Mouse (Mus musculus): ENCODE data around the gene Rflnb.

Gene Rflnb

DNA sequence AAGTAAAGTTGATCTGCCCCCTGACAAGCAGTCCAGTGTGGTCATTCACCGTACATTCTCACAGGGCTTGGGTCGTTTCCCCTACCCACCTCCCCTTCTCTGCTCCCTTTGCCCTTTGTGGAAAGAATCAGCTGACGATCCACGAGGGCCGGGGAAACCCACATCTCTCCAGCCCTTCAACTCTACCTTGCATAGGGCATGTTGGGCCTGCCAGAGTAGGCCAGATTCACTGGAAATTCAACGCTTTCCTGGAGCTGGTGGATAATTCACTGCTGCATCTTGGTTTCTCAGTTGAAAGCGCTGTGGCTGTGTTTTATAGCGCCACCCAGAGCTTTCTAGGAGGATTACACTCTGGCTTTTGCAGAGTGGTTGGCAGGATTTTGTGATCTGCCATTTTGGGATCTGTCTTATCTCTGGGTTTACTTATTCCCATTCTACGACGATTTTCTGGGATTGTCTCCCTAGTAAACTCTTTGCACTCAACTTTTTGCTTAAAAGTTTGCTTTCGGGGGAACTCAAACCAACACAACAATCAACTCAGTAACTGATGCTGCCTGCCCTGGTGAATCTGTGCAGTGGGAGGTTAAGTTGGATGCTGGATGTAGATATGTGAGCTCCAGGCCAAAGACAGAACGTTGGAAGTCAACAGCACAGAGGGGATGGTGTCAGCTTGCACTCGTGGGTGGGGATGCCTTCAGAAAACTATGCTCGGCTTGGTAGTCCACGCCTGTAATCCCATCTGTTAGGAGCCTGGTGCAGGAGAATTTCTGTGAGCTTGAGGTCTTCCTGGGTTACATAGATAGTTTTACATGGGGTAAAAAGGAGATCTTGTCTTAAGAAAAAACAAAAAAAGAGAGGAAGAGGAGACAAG, 36.4 kb downstream of the Rflnb start:
- DNase-seq (ENCODE audit: low spot score), result no peak

DNA sequence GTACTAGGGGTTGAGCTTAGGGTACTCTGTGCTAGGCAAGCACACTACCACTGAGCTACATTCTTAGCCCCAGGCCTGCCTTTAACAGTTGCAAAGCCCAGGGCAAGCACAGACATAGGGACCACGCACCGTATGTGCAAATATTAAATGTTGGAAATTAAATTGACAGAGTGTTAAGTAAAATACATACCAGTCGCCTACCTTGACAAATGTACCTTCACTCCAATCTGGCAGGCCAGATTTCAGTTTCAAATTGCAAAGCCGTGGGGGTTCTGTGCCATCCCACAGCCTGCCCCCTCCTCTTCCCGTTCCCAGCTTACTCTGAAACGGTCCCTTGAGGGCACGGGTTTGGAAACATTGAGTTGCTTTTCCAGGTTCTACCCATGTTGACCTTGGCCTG, 41.6 kb downstream of the Rflnb start:
- no peak for DNase-seq (ENCODE audit: low spot score)

GRCm38 (mm10) chr11:75984581-75984980, 43.0 kb downstream of the Rflnb start:
- no peak for DNase-seq (ENCODE audit: low spot score)

DNA sequence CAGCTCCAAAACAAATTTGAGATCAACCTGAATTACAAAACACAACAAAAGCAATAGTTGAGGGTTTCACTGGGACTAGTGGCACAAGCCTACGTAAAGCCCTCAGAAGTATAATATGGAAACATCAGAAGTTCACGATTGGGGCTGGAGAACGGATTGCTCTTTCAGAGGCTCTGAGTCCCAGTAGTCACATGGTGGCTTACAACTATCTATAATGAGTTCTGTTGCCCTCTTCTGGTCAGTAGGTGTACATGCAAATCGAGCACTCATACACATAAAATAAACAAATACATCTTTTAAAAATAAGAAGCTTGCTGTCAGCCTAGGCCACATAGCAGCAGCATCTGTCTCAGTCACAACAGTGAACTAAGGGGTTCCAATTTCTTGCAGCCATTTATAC, 44.4 kb downstream of the Rflnb start:
- DNase-seq (ENCODE audit: low spot score), result no peak

GRCm38 (mm10) chr11:75980413-75980812, 47.2 kb downstream of the Rflnb start:
- DNase-seq (ENCODE audit: low spot score), result no peak

DNA sequence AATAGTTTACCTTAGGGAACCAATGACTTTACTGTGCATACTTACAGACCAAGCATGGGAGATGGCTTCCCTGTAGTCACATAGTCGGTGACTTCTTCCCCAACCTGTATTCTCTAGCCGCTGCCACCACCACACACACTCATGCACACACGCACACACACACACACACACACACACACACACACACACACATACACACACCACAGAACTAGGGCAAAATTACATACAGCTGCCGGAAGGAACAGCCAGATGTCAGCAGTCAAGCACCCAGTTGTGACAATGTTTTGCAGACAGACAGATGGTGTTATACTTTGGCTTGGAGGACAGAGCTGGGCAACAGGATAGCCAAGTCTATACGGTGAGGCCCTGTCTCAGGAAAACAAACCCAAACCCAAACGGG, 49.5 kb downstream of the Rflnb start:
- no peak for DNase-seq (ENCODE audit: low spot score)

- DNase-seq (ENCODE audit: low spot score), result no peak
These were observed 50.8 kb downstream of the Rflnb start for GRCm38 (mm10) chr11:75976748-75977147.

- DNase-seq (ENCODE audit: low spot score), result no peak
These were observed 53.6 kb downstream of the Rflnb start for GRCm38 (mm10) chr11:75973988-75974387.

DNA sequence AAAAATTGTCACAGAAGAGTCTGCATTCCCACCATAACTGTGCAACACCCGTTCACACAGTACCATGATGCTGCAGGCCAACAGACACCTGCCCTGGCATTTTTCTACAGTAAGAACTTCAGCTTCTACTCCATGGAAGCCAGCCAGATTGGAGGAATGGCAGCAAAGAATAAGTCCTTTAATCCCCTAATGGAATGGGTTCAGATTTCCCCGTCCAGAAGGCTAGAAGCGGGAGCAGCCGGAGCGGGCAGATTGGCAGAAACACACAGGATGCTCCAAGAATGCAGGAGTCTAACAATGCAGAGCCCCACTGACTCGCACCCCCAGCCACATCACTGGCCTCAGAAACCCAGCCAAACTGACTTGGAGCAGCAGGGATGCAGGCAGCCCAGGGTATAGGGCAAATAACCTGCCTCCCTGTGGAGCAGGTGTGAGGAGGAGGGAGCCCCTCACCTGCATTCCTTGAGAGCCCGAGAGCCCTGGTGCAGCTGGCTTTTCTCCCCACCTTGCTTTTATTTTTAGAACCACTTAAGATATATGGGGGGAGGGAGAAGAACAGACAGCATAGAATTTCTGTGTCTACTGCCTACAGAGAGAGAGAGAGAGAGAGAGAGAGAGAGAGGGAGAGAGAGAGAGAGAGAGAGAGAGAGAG, 54.5 kb downstream of the Rflnb start:
- no peak for DNase-seq (ENCODE audit: low spot score)

- DNase-seq (ENCODE audit: low spot score), result no peak
These were observed 55.4 kb downstream of the Rflnb start for GRCm38 (mm10) chr11:75972188-75972587.

GRCm38 (mm10) chr11:75970629-75971028, 57.0 kb downstream of the Rflnb start:
- DNase-seq (ENCODE audit: low spot score), result no peak

Data from urinary bladder, postnatal 14 days (tissue).